Mouse (Mus musculus) limb, embryonic 14.5 days (tissue): ENCODE measurements around the gene Wdr83. TPM values are rescaled to one million over a fixed set of nuclear protein-coding genes. Genes with fewer than 3 reads are reported as not detected.
"Not testable (repeated sequence)": the region's sequence is repeated elsewhere in the genome, so short reads cannot be mapped to it uniquely, and the experiment has no call there.

ENCODE experiments used
- ATAC-seq: fragments of 200-750 bp; cut with Nextera tagmentation; 2 replicates; pipeline ENCODE4 v1.8.0; 2017; ENCODE audit warnings: low read depth, moderate number of reproducible peaks, moderate TSS enrichment; ENCODE audit not compliant: low FRiP score
- DNase-seq: peaks from one replicate; pipeline ENCODE4 v3.0.0-alpha.2; 2015; ENCODE audit warnings: low spot score
- H3K27ac ChIP-seq: fragments of 300-500 bp; sonication (generic); replicated peaks from 2 replicates; pipeline ENCODE4 v1.5.1; 2014; ENCODE audit warnings: low read depth, mild to moderate bottlenecking, low read length, moderate library complexity, mixed read lengths
- H3K27me3 ChIP-seq: fragments of 300-500 bp; sonication (generic); 2 replicates; pipeline ENCODE4 v1.6.1; 2014; ENCODE audit warnings: low read length, mixed read lengths; ENCODE audit not compliant: control insufficient read depth, insufficient read depth
- H3K36me3 ChIP-seq: fragments of 300-500 bp; sonication (generic); 2 replicates; pipeline ENCODE4 v1.6.1; 2014; ENCODE audit warnings: mild to moderate bottlenecking, low read length, moderate library complexity, mixed read lengths; ENCODE audit not compliant: control insufficient read depth, insufficient read depth
- H3K4me1 ChIP-seq: fragments of 300-500 bp; sonication (generic); 2 replicates; pipeline ENCODE4 v1.6.1; 2014; ENCODE audit warnings: antibody characterized with exemption, low read length, mixed read lengths; ENCODE audit not compliant: control insufficient read depth, insufficient read depth
- H3K4me2 ChIP-seq: fragments of 300-500 bp; sonication (generic); replicated peaks from 2 replicates; pipeline ENCODE4 v1.6.1; 2014; ENCODE audit warnings: low read depth, mild to moderate bottlenecking, low read length, moderate library complexity; ENCODE audit not compliant: severe bottlenecking
- H3K4me3 ChIP-seq: fragments of 300-500 bp; sonication (generic); replicated peaks from 2 replicates; pipeline ENCODE4 v1.5.1; 2014; ENCODE audit warnings: low read length
- H3K9ac ChIP-seq: fragments of 300-500 bp; sonication (generic); 2 replicates; pipeline ENCODE4 v1.6.1; 2014; ENCODE audit warnings: mild to moderate bottlenecking, low read depth, low read length, moderate library complexity; ENCODE audit not compliant: severe bottlenecking
- H3K9me3 ChIP-seq: fragments of 300-500 bp; sonication (generic); 2 replicates; pipeline ENCODE4 v1.6.1; 2016; ENCODE audit warnings: low read length; ENCODE audit not compliant: control insufficient read depth
- POLR2A ChIP-seq: fragments of 200-500 bp; IDR thresholded peaks from 2 replicates; pipeline ENCODE4 v1.8.0; 2012; ENCODE audit warnings: inconsistent platforms, mild to moderate bottlenecking, moderate library complexity, borderline replicate concordance; ENCODE audit not compliant: insufficient read depth, insufficient read length; ENCODE audit errors: extremely low read depth
- WGBS: fragments of 180-500 bp; shearing (Covaris S2); extraction: QIAGEN DNeasy Blood & Tissue Kit; methylation state at CpG from one replicate; pipeline ENCODE4 v1.1.7; 2014; 5-methylcytosine and 5-hydroxymethylcytosine counted together
- polyA plus RNA-seq, 2 experiments: library from polyadenylated mRNA; depleted of rRNA in 1 of 2; stranded (reverse) in 1 of 2; unstranded in 1 of 2; fragments of >200 nt; fragmentation: Nextera tagmentation in 1 of 2; extraction: Ambion mirVana in 1 of 2; gene quantifications; 2 replicates each; pipeline versions ENCODE4 v1.2.1 to v1.2.3; 2012 to 2014

Gene Wdr83
- polyA plus RNA-seq (2012; rRNA removed), result 53.2 and 58.4 TPM in 2 replicates
- 36.8 and 38.4 TPM in 2 replicates for polyA plus RNA-seq (2014; fragmentation: Nextera tagmentation; extraction: Ambion mirVana)

- no peaks in the 10 kb centered on the region for H3K27me3 ChIP-seq
- H3K4me2 ChIP-seq, result peak within 1 kb of the TSS; percentile 92
- TF ChIP-seq POLR2A, result no peak
- peak within 1 kb of the TSS; percentile 71 for H3K9ac ChIP-seq
- ATAC-seq, result peak; percentile 56; the same call in 1 of the 2 replicates
- H3K9me3 ChIP-seq, result no peaks in the 10 kb centered on the region
- WGBS, result under 1% methylated on average over 9 of the region's 9 CpGs
- peak; percentile 58 for DNase-seq
- H3K4me1 ChIP-seq, result peaks cover 16% of the 10 kb centered on the region
- peaks cover 23% of the 10 kb centered on the region for H3K36me3 ChIP-seq
- peak within 1 kb of the TSS; percentile 63 for H3K4me3 ChIP-seq
- H3K27ac ChIP-seq, result peak within 1 kb of the TSS; percentile 65
These were observed at the start of gene Wdr83 for GRCm38 (mm10) chr8:85081216-85081555. Gene Wdr83 (minus strand): TSS chr8:85081306.

GRCm38 (mm10) chr8:85123691-85124090 is 42.6 kb upstream of the Wdr83 start:
- Histone ChIP-seq H3K36me3 (no peaks in the 10 kb centered on the region), H3K9me3 (no peaks in the 10 kb centered on the region), H3K9ac (no peak overlapping the region), H3K27me3 (no peaks in the 10 kb centered on the region), H3K4me2 (no peak overlapping the region), H3K27ac (no peak overlapping the region), H3K4me3 (no peak overlapping the region), H3K4me1 (no peaks in the 10 kb centered on the region)
- ATAC-seq (no peak), DNase-seq (no peak)
- no peak for TF ChIP-seq POLR2A
- WGBS, result 89% methylated on average over 8 of the region's 8 CpGs

- ATAC-seq (no peak), DNase-seq (no peak)
- H3K27me3 ChIP-seq, result no peaks in the 10 kb centered on the region
- WGBS, result 79% methylated on average over 3 of the region's 3 CpGs
- TF ChIP-seq POLR2A, result no peak
- H3K9me3 ChIP-seq, result no peaks in the 10 kb centered on the region
- no peaks in the 10 kb centered on the region for H3K4me1 ChIP-seq
- no peak within 1 kb of the TSS for H3K9ac ChIP-seq
- no peak within 1 kb of the TSS for H3K27ac ChIP-seq
- no peak within 1 kb of the TSS for H3K4me2 ChIP-seq
- no peak within 1 kb of the TSS for H3K4me3 ChIP-seq
- no peaks in the 10 kb centered on the region for H3K36me3 ChIP-seq
These were observed 41.9 kb upstream of the Wdr83 start, which contains the start of gene Zfp791 for GRCm38 (mm10) chr8:85122995-85123394. Gene Zfp791 (minus strand): TSS chr8:85123095.

- H3K36me3 ChIP-seq, DNase-seq, H3K4me2 ChIP-seq, H3K27ac ChIP-seq, ATAC-seq, H3K9me3 ChIP-seq, H3K4me1 ChIP-seq, H3K4me3 ChIP-seq, H3K27me3 ChIP-seq, H3K9ac ChIP-seq: not testable (repeated sequence)
- 82% methylated on average over 5 of the region's 5 CpGs for WGBS
These were observed 39.1 kb upstream of the Wdr83 start for GRCm38 (mm10) chr8:85120251-85120650.

- Histone ChIP-seq H3K4me1 (no peaks in the 10 kb centered on the region), H3K27me3 (no peaks in the 10 kb centered on the region), H3K4me2 (peak overlapping the region; percentile 73), H3K9ac (peak overlapping the region; percentile 71), H3K36me3 (no peaks in the 10 kb centered on the region), H3K27ac (peak overlapping the region; percentile 72), H3K9me3 (no peaks in the 10 kb centered on the region), H3K4me3 (peak overlapping the region; percentile 58)
- 6% methylated on average over 37 of the region's 37 CpGs for WGBS
- ATAC-seq (peak; percentile 93), DNase-seq (peak; percentile 91)
- no peak for TF ChIP-seq POLR2A
These were observed 38.2 kb upstream of the Wdr83 start for GRCm38 (mm10) chr8:85119052-85119981.
